Mouse (Mus musculus): ENCODE data around the gene Ptger1.

- no peak for TF ChIP-seq POLR2A (IDR thresholded peaks at IDR 0.05; ENCODE audit: control insufficient read depth, low read depth, low read length)
- no peak for TF ChIP-seq CTCF (IDR thresholded peaks at IDR 0.05; ENCODE audit: control insufficient read depth, insufficient read depth, insufficient replicate concordance, low read depth, low read length)
Measured at GRCm38 (mm10) chr8:83669013-83669412, 2.5 kb downstream of the Ptger1 start.
